Mouse (Mus musculus) adrenal gland, postnatal 4 days (tissue): ENCODE results near the gene Sp1. TPM values are rescaled to one million over a fixed set of nuclear protein-coding genes. Genes with fewer than 3 reads are reported as not detected.
A peak's percentile ranks its signal among the peaks of the same experiment; 100 is the strongest.

Experiments
- DNase-seq, 2 experiments: peaks; one replicate each; pipeline ENCODE4 v3.0.0; 2021 to 2022; ENCODE audit warnings: low spot score in 2 of 2, mixed read lengths in 2 of 2
- total RNA-seq, 2 experiments: library from RNA; stranded (reverse); gene quantifications; 2 replicates each; pipeline ENCODE4 v1.2.3; 2021

Sp1 gene
- total RNA-seq, 2 experiments from 2014 or later, result 101 to 110 TPM

DNA sequence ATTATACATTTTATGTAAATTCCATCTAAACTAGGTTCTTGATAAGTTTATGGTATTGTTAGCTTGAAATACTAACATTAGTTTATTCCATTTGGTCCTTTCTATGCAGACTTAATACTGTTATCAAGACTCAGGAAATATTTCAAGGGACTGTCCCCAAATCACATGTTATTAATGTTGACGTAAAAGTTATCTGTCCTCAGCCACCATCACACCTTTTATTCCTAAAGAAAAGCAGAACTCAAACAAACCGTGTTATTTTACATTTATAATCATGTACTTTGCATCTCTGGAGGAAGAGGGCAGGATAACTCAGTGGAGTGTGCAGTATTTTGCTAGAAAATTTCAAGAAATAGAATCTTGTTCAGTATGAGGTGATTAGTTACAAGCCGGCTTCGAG, 27.2 kb downstream of the Sp1 start:
- no peak for DNase-seq

- peak; percentile 60 to 76 for DNase-seq
These were observed 36.5 kb downstream of the Sp1 start for GRCm38 (mm10) chr15:102442490-102442889.

GRCm38 (mm10) chr15:102445146-102445545, 39.2 kb downstream of the Sp1 start, which contains the start of gene Amhr2:
Gene Amhr2, plus strand, starts transcription at chr15:102445367.
- DNase-seq, result no peak

- DNase-seq, result no peak
These were observed 40.5 kb downstream of the Sp1 start for GRCm38 (mm10) chr15:102446448-102446847.

DNA sequence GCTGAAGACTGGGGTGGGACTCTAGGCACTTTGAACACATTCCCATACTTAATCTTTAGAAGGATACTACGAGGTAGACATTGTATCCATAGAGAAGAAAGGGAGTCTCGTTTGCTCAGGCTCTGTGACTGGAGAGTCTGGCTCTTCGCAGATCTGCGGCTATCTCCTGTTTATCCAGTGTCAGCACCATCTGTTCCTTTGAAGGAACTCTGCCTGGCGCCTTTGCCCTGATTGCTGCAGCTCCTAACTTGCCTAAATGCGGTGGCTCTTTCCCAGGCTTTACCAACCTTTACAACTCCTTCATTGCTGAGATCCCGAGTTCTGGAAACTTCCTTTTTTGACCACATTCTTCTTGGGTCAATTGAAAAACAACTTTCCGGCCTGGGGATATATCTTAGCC, 43.4 kb downstream of the Sp1 start:
- no peak for DNase-seq

DNA sequence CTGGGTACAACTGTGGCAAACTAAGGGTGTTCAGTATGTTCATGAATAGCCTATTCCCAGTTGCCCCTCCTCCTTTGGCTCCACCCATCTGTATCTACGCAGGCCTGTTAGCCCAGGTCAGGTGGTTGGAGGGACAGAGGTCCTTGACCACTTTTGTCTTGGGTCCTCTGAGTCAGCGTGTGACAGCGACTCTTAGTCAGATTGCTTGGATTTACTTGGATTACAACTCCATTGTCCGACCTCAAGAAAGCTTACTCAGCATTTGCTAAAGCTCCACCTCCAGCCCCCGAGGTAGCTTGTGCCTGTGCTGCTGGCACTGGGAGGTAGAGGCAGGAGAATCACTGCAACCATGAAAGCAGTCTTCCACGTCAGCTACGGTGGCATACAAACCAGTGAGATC, 45.0 kb downstream of the Sp1 start:
- DNase-seq, result peak in 1 of 2 experiments; percentile 39

GRCm38 (mm10) chr15:102451666-102452430, 45.9 kb downstream of the Sp1 start:
- no peak for DNase-seq

- DNase-seq, result no peak
These were observed 50.0 kb downstream of the Sp1 start for GRCm38 (mm10) chr15:102455993-102456392.

DNA sequence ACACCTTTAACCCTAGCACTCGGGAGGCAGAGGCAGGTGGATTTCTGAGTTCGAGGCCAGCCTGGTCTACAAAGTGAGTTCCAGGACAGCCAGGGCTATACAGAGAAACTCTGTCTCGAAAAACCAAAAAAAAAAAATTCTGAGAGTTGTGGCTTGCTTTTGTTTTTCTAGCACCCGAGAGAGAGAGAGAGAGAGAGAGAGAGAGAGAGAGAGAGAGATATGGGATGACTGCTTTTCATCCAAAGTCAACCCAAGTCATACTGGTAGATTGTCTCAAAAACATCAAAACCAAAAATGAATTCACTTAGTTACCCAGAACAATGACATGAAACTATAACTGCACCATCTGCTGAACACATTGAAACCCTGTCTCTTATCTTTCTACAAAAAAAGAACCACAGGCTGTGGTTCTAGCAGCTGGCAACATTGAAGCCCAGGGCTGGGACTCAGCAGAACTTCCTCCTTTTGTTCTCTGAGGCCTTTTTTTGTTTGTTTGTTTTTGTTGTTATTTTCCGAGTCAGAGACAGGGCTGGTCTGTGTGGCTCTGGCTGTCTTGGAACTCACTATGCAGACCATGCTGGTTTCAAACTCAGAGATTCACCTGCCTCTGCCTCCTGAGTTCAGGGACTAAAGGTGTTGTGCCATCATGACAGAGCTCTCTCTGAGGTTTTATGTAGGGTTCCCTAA, 52.2 kb downstream of the Sp1 start:
- no peak for DNase-seq

- DNase-seq, result peak; percentile 39 to 84
These were observed 53.0 kb downstream of the Sp1 start, which contains the start of gene Prr13 for GRCm38 (mm10) chr15:102458904-102459317. Gene Prr13, plus strand, starts transcription at chr15:102459028.

DNA sequence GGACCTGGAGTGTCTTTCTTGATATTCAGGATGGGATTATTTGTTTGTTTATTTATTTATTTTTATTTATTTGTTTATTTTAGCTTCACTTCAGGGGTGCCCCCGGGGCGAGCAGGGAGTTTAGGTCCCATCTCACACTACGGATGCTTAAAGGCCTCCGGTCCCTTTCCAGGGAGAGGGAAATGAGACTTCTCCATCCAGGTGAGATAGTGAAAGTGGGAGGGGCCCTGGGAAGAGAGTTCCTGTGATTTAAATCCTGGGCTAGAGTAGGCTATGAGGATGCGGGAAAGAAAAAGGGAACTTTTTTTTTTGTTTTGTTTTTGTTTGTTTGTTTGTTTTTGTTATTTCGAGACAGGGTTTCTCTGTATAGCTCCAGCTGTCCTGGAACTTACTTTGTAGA, 53.4 kb downstream of the Sp1 start:
- DNase-seq, result no peak

- DNase-seq, result no peak
These were observed 53.9 kb downstream of the Sp1 start for GRCm38 (mm10) chr15:102459847-102460246.

GRCm38 (mm10) chr15:102460409-102460808, 54.5 kb downstream of the Sp1 start:
- DNase-seq, result no peak

DNA sequence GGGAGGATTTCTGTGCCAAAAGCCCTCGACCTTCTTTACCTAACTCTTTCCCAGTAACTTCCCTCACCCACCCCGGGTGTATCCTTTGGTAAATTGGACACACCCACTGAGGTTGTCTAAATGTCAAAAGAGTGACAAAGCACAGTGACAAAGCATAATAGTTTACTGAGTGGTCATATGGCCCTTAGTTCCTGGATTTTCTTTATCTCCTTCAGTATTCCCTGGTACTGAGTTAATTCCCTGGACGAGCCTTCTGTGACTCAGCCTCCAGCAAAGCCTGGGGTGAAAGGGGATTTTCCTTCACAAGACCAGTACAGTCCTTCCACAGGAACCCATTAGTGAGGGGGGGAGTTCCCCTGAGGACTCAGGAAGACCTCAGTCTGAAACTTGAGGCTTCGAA, 55.0 kb downstream of the Sp1 start:
- DNase-seq, result no peak

DNA sequence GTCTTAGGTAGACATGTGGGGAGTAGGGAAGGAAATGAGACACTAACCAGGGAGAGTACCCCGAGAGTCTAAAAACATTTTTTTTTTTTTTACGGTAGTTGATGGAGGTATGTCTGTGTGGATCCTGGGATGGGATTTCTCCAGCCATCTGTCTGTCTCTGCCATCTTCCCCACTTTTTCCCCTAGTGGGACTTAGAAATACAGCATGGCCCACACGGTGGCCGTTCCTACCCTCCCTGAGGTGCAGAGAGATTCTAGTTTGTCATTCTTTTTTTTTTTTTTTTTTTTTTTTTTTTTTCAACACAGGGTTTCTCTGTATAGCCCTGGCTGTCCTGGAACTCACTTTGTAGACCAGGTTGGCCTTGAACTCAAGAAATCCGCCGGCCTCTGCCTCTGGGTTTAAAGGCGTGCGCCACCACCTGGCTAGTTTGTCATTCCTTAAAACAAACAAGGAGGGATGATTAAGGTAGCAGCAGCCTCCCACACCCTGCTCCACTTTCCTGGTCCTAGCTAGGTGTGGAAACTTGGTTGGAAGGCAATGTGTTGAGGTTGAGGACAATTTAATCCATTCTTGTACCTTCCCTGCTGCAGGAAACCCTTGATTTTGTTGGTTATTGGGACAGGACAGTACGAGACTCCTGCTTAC, 55.6 kb downstream of the Sp1 start:
- DNase-seq, result no peak

DNA sequence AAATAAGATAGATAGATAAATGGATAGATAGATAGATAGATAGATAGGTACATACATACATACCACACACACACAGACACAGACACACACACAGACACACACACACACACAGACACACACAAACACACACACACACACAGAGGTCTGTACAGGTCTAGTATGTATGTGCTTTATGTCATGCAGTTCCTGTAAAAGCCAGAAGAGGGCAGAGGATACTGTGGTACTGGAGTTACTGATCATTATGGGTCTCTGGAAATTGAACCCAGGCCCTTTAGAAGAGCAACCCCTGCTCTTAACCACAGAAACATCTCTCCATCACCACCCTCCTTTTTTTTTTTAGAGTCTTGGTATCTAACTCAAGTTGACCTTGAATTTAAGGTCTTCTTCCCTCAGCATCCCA, 57.7 kb downstream of the Sp1 start:
- no peak for DNase-seq

GRCm38 (mm10) chr15:102468675-102469370, 62.9 kb downstream of the Sp1 start:
- DNase-seq, result no peak

GRCm38 (mm10) chr15:102470183-102470604, 64.3 kb downstream of the Sp1 start, which contains the start of gene Pcbp2:
Gene Pcbp2, plus strand, starts transcription at chr15:102470539.
- DNase-seq, result peak; percentile 92 to 94

- peak; percentile 69 to 78 for DNase-seq
These were observed 64.8 kb downstream of the Sp1 start for GRCm38 (mm10) chr15:102470605-102471294.

- no peak for DNase-seq
These were observed 65.3 kb downstream of the Sp1 start for GRCm38 (mm10) chr15:102471295-102471645.

DNA sequence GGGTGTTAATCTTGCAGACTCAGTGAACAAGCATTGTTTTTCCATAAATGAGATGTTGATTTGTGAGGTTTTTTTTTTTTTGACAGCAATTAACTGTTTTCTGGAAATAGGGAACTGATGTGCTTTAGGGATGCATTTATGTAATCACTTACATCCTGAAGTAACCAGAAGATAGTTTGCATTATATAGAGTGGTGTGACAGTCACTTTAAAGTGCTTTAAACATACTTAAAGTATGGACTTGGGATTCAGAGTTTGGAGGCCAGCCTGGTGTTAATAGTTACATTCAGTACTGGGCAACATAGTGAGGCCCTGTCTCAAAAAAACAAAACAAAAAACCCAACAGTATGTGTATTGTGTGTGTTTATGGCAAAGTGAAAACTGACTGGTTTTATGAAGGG, 65.8 kb downstream of the Sp1 start:
- no peak for DNase-seq
